Mouse (Mus musculus): ENCODE measurements around the gene Foxp3.

The Foxp3 gene

DNA sequence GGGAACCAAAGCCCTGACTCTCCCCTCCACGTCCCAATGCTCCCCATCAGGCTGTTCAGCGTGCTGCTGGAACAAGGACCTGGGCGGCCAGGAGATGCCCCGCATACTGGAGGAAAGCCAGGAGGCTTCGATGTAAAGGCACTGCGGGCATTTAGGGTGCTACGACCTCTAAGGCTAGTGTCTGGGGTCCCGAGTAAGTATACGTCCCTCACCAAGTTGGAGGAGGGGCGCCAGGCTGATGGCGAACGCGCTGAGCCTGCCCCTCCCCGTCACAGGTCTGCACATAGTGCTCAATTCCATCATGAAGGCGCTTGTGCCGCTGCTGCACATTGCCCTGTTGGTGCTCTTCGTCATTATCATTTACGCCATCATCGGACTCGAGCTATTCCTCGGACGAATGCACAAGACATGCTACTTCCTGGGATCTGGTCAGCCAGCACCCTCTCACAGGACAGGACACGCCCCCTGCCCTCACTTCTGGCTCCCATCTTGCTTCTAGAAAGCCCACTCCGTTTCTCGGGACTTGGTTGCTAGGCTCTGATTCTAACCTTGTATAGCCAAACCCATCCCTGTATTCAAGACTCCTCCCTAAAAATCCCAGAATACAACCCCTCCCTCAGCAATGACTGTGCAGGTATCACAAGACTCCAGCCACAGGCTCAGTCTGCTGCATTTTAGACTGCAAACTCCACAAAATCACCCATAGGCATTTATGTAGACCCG lies 37.3 kb downstream of the Foxp3 start:
- in situ Hi-C loops (cut with MboI; ENCODE audit: low sequenced_read_pairs): no loop called here

DNA sequence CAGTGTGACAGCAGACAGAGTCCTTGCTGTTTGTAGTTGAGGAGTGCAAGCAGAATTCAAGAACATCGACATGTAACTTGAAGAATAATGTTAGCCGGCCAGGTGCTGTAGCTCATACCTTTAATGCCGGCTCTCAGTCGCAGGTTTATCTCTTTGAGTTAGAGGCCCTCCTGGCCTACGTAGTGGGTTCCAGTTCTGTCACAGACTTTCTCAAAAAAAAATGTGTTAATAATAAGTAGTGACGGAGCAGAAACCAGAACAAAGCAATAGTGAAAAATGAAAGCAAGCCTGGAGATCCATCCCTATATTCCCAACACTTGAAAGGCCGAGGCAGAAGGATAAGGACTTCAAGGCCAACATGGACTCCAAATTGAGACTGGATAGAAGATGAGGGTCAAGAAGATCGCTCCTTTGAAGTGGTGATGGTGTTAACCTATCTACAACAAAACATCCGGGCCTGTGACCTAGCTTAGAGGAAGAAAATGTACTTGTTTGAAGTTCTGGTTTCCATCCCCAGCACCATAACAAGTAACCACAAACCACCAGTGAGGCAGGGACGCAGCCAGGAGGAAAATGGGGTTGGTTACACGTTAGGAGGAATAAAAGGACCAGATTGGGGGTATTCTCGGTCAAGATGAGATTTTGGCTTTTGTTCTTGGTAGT lies 44.6 kb downstream of the Foxp3 start:
- in situ Hi-C loops (cut with MboI; ENCODE audit: low sequenced_read_pairs): no loop called here

DNA sequence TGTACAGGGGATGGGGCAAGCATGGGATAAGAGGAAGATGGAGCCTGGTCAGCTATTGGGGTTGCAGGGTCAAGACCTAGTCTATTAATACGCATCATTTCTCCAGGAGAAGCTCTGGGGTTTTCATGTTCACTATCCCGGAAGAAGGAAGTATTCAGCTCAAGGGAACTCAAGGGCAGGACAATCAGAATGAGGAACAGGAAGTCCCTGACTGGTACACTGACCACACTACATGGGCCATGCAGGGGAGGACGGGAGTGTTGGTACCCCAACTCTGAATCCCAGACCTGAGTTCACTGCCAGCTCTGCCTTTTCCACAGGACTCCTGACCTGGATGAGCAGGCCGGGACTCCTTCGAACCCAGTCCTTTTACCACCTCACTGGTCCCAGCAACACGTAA lies 59.1 kb downstream of the Foxp3 start:
- in situ Hi-C loops (cut with MboI; ENCODE audit: low sequenced_read_pairs): no loop called here

DNA sequence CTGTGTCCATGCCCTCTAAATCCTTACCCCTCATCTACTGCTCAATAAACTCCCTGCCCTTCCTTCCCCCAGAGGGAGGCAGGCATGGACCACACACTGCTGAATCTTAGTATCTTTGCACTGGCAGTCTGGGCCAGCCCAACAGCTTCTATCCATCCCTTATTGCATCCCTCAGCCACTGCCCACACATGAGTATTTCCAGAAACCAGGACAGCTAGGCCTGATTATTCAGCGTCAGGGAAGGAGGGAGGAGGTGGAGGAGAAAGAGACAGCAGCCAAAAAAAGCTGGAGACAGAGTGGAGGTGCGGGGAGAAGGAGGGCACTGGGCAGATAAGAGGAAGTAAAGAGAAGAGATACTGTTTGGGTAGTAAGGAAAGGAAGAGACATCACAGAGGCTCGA lies 61.7 kb downstream of the Foxp3 start:
- in situ Hi-C loops (cut with MboI; ENCODE audit: low sequenced_read_pairs): no loop called here

DNA sequence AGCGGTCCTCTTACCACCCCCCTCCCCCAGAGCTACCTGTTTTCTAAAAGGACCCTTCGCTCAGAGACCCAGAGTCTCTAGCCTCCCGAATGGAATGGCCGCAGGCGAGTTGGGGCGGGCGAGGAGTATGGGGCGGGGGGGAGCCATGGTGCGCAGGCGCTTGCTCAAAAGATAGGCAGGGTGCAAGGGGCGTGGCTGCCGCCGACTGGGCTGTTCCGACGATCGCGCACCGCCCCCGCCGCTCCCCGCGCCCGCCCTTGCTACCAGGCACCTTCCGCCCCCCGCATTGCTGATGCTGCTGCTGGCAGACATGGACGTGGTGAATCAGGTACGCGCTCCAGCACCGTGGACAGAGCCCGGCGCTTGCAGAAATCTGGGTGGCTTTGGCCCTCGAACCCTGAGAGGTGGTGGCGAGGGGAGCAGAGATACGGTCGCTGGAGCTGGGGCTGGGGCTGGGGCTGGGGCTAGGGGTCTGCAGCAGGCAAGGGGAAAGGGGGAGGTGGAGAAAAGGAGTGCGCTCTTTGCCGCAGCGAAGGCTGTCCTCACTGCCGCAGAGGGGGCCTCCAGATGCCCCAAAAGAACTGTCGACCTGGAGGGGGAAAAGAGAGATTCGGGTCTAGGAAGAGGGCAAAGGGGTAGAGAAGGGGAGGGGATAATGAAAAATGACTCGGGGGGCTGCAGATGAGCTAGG lies 65.1 kb downstream of the Foxp3 start, which contains the start of gene Syp:
Gene Syp (plus strand): TSS at position 71 of the 691 bp plus-strand sequence.
- in situ Hi-C loops (cut with MboI; ENCODE audit: low sequenced_read_pairs): no loop called here

DNA sequence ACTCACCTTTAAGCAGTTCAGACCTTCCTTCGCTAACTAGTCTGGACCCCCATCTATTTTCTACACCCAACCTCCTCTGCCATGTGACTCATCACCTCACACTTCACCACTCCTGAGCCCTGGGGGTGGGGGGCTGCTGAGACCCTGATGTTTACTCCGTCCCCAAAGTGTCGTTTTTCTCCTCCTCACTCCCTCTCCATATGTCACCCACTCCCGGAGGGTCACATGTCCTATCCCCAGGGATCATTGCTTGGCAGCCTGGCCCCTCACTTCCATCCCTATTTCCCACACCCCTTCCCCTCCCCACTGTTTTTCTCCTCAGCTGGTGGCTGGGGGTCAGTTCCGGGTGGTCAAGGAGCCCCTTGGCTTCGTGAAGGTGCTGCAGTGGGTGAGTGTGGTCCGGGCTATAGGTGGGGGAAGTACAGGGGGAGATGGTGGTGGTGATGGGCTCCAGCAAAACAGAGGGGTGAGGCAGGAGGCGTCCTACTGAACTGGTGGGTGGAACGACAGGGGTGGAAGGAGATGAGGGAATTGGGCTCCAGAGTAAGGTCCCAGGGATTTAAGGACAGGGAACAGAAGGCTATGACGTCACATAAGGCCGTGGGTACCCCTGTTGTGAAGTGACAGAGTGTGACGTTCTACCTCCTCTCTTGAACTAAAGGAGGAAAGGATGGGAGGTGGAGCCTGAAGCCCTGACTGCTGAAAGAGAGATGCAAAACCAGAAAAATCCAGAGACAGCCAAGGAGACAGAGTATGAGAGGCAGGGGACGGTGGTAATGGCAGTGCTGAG lies 66.3 kb downstream of the Foxp3 start:
- in situ Hi-C loops (cut with MboI; ENCODE audit: low sequenced_read_pairs): no loop called here

DNA sequence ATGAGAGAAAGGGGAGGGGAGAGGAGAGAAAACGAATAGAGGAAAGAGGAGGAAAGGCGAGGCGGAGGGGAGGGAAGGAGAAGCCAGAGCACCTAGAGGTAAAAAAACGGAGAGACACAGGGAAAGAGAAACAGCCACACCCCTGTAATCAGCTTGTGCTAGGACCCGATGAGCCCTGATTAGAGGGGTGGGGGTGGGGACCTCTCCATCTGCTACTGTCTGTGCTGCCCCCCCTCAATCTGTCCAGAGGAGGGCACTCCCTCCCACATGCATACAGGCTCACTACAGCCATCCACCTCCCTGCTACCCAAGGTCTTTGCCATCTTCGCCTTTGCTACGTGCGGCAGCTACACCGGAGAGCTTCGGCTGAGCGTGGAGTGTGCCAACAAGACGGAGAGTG lies 67.3 kb downstream of the Foxp3 start:
- in situ Hi-C loops (cut with MboI; ENCODE audit: low sequenced_read_pairs): no loop called here
